In genomic region chr7:94963758-94964299, GRCm38 (mm10) we compare ENCODE assay signal across 26 mouse cellular contexts.
"Had no signal": no experiment of that assay in that cellular context is flagged by ENCODE, and none has a peak within 500 bp of the region (broad histone marks: within the 10 kb centered on the region; RNA-seq: fewer than 3 reads in every experiment).

No protein-coding gene starts in this region.

- H3K36me3 ChIP-seq: limb, embryonic 10.5 days; limb, embryonic 13.5 days; liver, embryonic 12.5 days; liver, embryonic 15.5 days; lung, embryonic 15.5 days; neural tube, embryonic 12.5 days; neural tube, embryonic 15.5 days had no signal

- H3K4me1 ChIP-seq: limb, embryonic 10.5 days; limb, embryonic 13.5 days; liver, embryonic 12.5 days; liver, embryonic 15.5 days; lung, embryonic 15.5 days; megakaryocyte, embryonic 14.5 days; neural tube, embryonic 12.5 days; neural tube, embryonic 15.5 days had no signal

- H3K9me3 ChIP-seq: limb, embryonic 10.5 days; limb, embryonic 13.5 days; liver, embryonic 12.5 days; liver, embryonic 15.5 days; lung, embryonic 15.5 days; megakaryocyte, embryonic 14.5 days; neural tube, embryonic 12.5 days; neural tube, embryonic 15.5 days had no signal

- H3K27me3 ChIP-seq: limb, embryonic 13.5 days; liver, embryonic 12.5 days; liver, embryonic 15.5 days; lung, embryonic 15.5 days; megakaryocyte, embryonic 14.5 days; neural tube, embryonic 12.5 days; neural tube, embryonic 15.5 days had no signal

- DNase-seq: kidney, postnatal 25 days; layer of hippocampus, adult 9-11 months; layer of hippocampus, postnatal 36 days; liver; lung, adult 18-20 months; lung, postnatal 10 days; lung, postnatal 36 days; midbrain, embryonic 14.5 days; right cerebral cortex, adult 18-20 months; right cerebral cortex, postnatal 14 days; right cerebral cortex, postnatal 4 days; thymus, adult 2 months; thymus, postnatal 14 days; thymus, postnatal 4 days had no signal

- H3K27ac ChIP-seq: kidney, postnatal 0 days; layer of hippocampus, adult 2 months; limb, embryonic 10.5 days; limb, embryonic 13.5 days; liver, embryonic 12.5 days; liver, embryonic 15.5 days; lung, embryonic 15.5 days; neural tube, embryonic 12.5 days; neural tube, embryonic 15.5 days; stomach, postnatal 0 days had no signal

- ATAC-seq: liver, embryonic 12.5 days had no signal

- H3K4me2 ChIP-seq: limb, embryonic 13.5 days; liver, embryonic 12.5 days; liver, embryonic 15.5 days; lung, embryonic 15.5 days; midbrain, embryonic 11.5 days; neural tube, embryonic 12.5 days; neural tube, embryonic 15.5 days had no signal

- H3K4me3 ChIP-seq: layer of hippocampus, adult 2 months; limb, embryonic 10.5 days; limb, embryonic 13.5 days; liver, embryonic 12.5 days; liver, embryonic 15.5 days; lung, embryonic 15.5 days; megakaryocyte, embryonic 14.5 days; neural tube, embryonic 12.5 days; neural tube, embryonic 15.5 days had no signal

- H3K9ac ChIP-seq: limb, embryonic 13.5 days; liver, embryonic 12.5 days; liver, embryonic 15.5 days; lung, embryonic 15.5 days; neural tube, embryonic 12.5 days; neural tube, embryonic 15.5 days had no signal
